Mouse (Mus musculus): ENCODE data around the gene Polr1e. TPM values are rescaled to one million over a fixed set of nuclear protein-coding genes. Genes with fewer than 3 reads are reported as not detected.

Gene Polr1e
- polyA plus RNA-seq (2012; rRNA removed; ENCODE audit: low replicate concordance) = 4.6 and 13.5 TPM in 2 replicates

GRCm38 (mm10) chr4:45018452-45018980 lies at the start of gene Polr1e:
Polr1e (plus strand) TSS chr4:45018583.

GRCm38 (mm10) chr4:44981280-44981973 lies 37.0 kb upstream of the Polr1e start, which contains the start of gene Grhpr:
Grhpr (plus strand) TSS chr4:44981395.

DNA sequence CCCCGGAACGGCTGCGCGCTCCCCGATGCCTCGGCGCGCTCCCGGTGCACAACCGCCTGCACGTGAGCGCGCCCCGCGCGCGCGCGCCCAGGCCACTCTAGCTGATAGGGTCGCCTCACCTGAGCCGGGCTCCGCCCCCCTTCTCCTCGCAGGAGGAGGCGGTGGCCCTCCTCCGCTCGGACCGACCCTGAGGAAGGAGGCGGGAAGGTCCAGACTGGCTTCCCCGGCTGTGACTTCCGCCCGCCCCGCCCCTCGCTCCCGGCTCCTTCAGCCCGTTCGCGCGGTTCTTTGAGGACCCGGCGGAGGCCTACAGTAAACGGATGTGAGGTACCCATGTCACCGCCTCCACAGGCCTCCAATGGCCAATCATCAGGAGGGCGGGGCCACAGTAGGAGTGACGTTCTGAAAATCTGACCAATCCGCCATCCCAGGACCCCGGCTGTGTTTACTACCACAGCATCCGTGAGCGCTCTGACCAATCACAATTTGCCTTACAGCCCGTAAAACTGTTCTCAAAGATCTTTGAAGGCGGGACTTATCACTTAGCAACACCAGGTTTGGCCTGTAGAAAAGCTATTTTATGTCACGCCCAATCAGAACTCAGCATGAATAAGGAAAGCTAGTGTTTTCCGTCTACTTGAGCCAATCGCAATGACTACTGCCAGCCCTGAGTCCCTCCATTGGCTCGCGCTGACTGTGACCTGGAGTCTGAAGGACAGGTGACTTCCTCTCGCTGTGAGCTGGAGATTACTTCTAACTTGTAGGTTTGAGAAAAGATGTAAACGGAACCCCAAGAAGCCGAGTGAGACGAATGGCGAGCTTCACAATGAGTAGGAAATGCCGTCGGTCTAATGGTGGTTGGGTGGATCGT lies 6.0 kb upstream of the Polr1e start, which contains the start of gene Zbtb5:
Gene Zbtb5 (minus strand): TSS at position 308 of the 871 bp plus-strand sequence.

DNA sequence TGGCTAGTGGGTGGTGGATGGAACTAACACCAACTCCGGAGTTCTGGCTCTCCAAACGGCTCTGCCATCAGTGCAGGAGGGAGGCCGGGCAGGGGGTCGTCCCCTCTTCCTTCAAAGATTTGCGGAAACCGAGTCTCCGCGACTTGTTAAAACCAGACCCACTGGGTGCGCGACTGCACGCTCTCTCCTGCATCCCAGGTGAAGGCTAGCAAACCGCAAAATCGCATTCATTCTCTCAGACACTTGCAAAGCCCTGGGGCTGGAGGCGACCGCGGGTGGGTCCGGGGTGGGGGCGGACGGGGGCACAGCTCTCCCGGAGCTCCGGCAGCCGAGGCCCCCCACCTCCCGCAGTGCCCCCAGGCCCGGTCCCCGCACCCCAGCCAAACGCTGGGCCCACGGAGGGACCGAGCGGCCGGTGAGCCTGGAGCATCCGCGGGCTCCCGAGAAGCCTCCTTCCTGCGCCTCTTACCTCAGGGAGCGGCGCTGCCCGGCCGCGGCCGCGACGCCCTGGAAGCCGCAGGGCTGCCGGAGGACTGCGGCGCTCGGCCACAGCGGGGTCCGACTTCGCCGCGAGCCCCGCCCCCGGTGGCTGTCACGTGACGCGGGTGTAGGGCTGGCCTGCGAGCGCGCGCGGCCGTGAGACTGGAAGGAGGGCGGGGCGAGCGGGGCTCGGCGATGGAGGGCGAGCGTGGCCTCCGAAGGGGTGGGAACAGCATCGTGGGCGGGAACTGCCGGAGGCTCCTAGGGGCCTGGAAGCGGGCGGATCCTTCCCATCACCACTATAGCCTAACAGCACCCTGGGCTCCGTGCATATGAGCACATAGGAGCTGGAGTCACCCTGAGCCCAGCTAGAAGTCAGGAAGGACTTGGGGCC lies 65.9 kb downstream of the Polr1e start, which contains the start of gene Fbxo10:
Gene Fbxo10 (minus strand): TSS at position 584 of the 874 bp plus-strand sequence.

Other genes with a start within 250 kb of the Polr1e start
- 45.6 and 88.8 TPM in 2 replicates for gene Grhpr, start 37.2 kb upstream of the Polr1e start, polyA plus RNA-seq (2012; rRNA removed; ENCODE audit: low replicate concordance)
- gene Zbtb5, start 6.2 kb upstream of the Polr1e start, polyA plus RNA-seq (2012; rRNA removed; ENCODE audit: low replicate concordance) = 14.9 and 15.5 TPM in 2 replicates
- 9.2 and 19.9 TPM in 2 replicates for gene Fbxo10, start 66.0 kb downstream of the Polr1e start, polyA plus RNA-seq (2012; rRNA removed; ENCODE audit: low replicate concordance)
- 107 and 122 TPM in 2 replicates for gene Tomm5, start 89.5 kb downstream of the Polr1e start, polyA plus RNA-seq (2012; rRNA removed; ENCODE audit: low replicate concordance)
- gene Frmpd1, start 166.3 kb downstream of the Polr1e start, polyA plus RNA-seq (2012; rRNA removed; ENCODE audit: low replicate concordance) = 0.04 and 0.66 TPM in 2 replicates